Mouse (Mus musculus): ENCODE data around the gene Sorl1. TPM values are rescaled to one million over a fixed set of nuclear protein-coding genes. Genes with fewer than 3 reads are reported as not detected.
A peak's percentile ranks its signal among the peaks of the same experiment; 100 is the strongest.

The Sorl1 gene
- polyA plus RNA-seq, 1 experiment from 2014 or later: 7.1 TPM

DNA sequence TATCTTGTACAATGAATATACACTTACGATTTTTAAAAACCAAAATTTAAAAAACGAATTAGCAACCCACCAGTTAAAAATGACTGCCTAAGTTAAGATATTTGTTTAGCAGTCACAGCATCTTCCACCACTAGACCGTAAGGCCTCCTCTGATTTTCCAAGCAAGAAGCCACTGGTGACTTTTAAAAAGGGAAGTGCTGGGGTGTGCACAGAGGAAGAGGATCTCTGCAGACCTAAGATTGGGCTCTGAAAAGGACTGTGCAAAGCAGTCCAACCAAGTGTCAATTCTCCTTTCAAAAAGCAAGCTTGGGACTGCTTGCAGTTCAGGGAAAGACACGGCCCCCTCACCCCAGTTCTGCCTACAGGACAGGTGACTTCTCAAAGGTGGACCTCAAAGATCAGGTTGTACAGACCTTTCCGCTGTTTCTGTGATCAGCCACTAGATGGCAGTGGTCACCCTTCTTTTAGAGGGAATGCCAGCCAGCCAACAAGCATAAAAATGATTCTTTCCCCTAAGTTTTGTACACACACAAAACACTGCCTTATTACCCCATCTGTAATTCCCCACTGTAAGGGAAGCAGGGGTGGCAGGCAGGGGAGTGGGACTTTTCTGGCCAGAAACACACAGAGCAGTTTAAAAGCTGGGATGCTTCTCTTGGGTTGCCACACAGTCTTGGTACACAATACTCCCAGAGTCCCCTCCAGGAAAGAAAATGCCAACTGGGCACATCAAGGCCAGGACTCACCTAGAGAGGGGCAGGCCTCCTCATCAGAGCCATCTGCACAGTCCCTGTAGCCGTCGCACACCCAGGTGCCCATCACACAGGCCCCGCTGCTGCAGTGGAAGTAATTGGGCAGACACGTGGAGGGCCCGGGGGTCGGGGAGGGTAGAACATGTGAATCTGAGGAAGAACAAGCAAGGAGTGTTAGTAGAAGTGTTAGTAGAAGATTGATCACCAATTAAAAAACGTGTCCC is 124.3 kb downstream of the Sorl1 start:
- Histone ChIP-seq H3K36me3 (ENCODE audit: control insufficient read depth, insufficient read depth, low read length) (0 out of 2 replicates have a peak, but pooled peaks cover 3% of the 10 kb centered on the region), H3K27ac (replicated peaks) (no peak overlapping the region), H3K27me3 (ENCODE audit: control insufficient read depth, insufficient read depth, low read length) (no peaks in the 10 kb centered on the region), H3K9me3 (ENCODE audit: control insufficient read depth, low read length) (no peaks in the 10 kb centered on the region), H3K4me1 (replicated peaks; ENCODE audit: control insufficient read depth, insufficient read depth) (no peaks in the 10 kb centered on the region), H3K4me2 (replicated peaks; ENCODE audit: low read depth) (no peak overlapping the region), H3K9ac (ENCODE audit: low read length) (no peak overlapping the region), H3K4me3 (ENCODE audit: low read depth, low read length) (no peak overlapping the region)
- DNase-seq (ENCODE audit: low spot score): peak; percentile 52
- WGBS: 67% methylated on average over 12 of the region's 12 CpGs
- peak; percentile 93 for TF ChIP-seq CTCF (IDR thresholded peaks at IDR 0.05; ENCODE audit: low read depth)
- no peak for TF ChIP-seq EP300 (optimal IDR thresholded peaks at IDR 0.05)
- ATAC-seq (ENCODE audit: low FRiP score, low TSS enrichment): peak; percentile 34

GRCm38 (mm10) chr9:41995278-41995677 is 128.8 kb downstream of the Sorl1 start:
- no peak overlapping the region for H3K4me2 ChIP-seq (replicated peaks; ENCODE audit: low read depth)

DNA sequence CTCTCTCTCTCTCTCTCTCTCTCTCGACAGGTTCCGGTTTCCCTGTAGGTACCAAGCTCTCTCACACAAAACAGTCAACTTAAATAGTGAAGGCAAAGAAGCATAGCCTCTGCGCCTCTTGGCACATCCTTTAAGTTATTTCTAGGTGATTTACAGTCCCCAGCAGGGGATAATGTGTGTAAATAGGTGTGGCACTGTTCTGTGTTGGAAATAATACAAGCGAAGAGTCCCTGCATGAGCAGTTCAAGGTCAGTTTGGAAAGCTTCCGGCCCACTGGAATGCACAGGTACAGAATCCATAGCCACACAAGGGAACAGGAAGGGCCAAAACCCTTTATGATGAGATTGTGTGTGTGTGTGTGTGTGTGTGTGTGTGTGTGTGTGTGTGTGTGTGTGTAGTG is 130.3 kb downstream of the Sorl1 start:
- H3K4me2 ChIP-seq (replicated peaks; ENCODE audit: low read depth): no peak overlapping the region
- no peaks in the 10 kb centered on the region; the same call in 1 of the 2 replicates for H3K36me3 ChIP-seq (ENCODE audit: control insufficient read depth, insufficient read depth, low read length)
- H3K27me3 ChIP-seq (ENCODE audit: control insufficient read depth, insufficient read depth, low read length): no peaks in the 10 kb centered on the region
- H3K4me1 ChIP-seq (replicated peaks; ENCODE audit: control insufficient read depth, insufficient read depth): no peaks in the 10 kb centered on the region
- DNase-seq (ENCODE audit: low spot score) (no peak), ATAC-seq (ENCODE audit: low FRiP score, low TSS enrichment) (no peak)
- no peak overlapping the region for H3K4me3 ChIP-seq (ENCODE audit: low read depth, low read length)
- no peak overlapping the region for H3K27ac ChIP-seq (replicated peaks)
- H3K9me3 ChIP-seq (ENCODE audit: control insufficient read depth, low read length): no peaks in the 10 kb centered on the region
- TF ChIP-seq CTCF (IDR thresholded peaks at IDR 0.05; ENCODE audit: low read depth) (no peak), EP300 (optimal IDR thresholded peaks at IDR 0.05) (no peak)
- no peak overlapping the region for H3K9ac ChIP-seq (ENCODE audit: low read length)
- WGBS: 63% methylated on average over 5 of the region's 5 CpGs

More at GRCm38 (mm10) chr9:41995278-41995677, 128.8 kb downstream of the Sorl1 start:
- 91% methylated on average over 9 of the region's 9 CpGs for WGBS
- DNase-seq (ENCODE audit: low spot score) (no peak), ATAC-seq (ENCODE audit: low FRiP score, low TSS enrichment) (no peak)
- Histone ChIP-seq H3K4me3 (ENCODE audit: low read depth, low read length) (no peak overlapping the region), H3K4me1 (replicated peaks; ENCODE audit: control insufficient read depth, insufficient read depth) (no peaks in the 10 kb centered on the region), H3K36me3 (ENCODE audit: control insufficient read depth, insufficient read depth, low read length) (no peaks in the 10 kb centered on the region), H3K9ac (ENCODE audit: low read length) (no peak overlapping the region), H3K27me3 (ENCODE audit: control insufficient read depth, insufficient read depth, low read length) (no peaks in the 10 kb centered on the region), H3K9me3 (ENCODE audit: control insufficient read depth, low read length) (no peaks in the 10 kb centered on the region), H3K27ac (replicated peaks) (no peak overlapping the region)
- TF ChIP-seq CTCF (IDR thresholded peaks at IDR 0.05; ENCODE audit: low read depth): no peak
- no peak for TF ChIP-seq EP300 (optimal IDR thresholded peaks at IDR 0.05)

GRCm38 (mm10) chr9:41992841-41993240 is 131.3 kb downstream of the Sorl1 start:
- 84% methylated on average over 5 of the region's 5 CpGs for WGBS
- no peak for ATAC-seq (ENCODE audit: low FRiP score, low TSS enrichment)
- H3K4me2 ChIP-seq (replicated peaks; ENCODE audit: low read depth): no peak overlapping the region
- H3K36me3 ChIP-seq (ENCODE audit: control insufficient read depth, insufficient read depth, low read length): no peaks in the 10 kb centered on the region; the same call in 1 of the 2 replicates
- TF ChIP-seq CTCF (IDR thresholded peaks at IDR 0.05; ENCODE audit: low read depth) (no peak), EP300 (optimal IDR thresholded peaks at IDR 0.05) (no peak)
- H3K9ac ChIP-seq (ENCODE audit: low read length): no peak overlapping the region
- no peak overlapping the region for H3K27ac ChIP-seq (replicated peaks)
- no peaks in the 10 kb centered on the region for H3K4me1 ChIP-seq (replicated peaks; ENCODE audit: control insufficient read depth, insufficient read depth)
- H3K9me3 ChIP-seq (ENCODE audit: control insufficient read depth, low read length): no peaks in the 10 kb centered on the region
- no peaks in the 10 kb centered on the region for H3K27me3 ChIP-seq (ENCODE audit: control insufficient read depth, insufficient read depth, low read length)
- no peak for DNase-seq (ENCODE audit: low spot score)
- H3K4me3 ChIP-seq (ENCODE audit: low read depth, low read length): no peak overlapping the region

- H3K4me2 ChIP-seq (replicated peaks; ENCODE audit: low read depth): no peak overlapping the region
- TF ChIP-seq EP300 (optimal IDR thresholded peaks at IDR 0.05) (no peak), CTCF (IDR thresholded peaks at IDR 0.05; ENCODE audit: low read depth) (no peak)
- no peaks in the 10 kb centered on the region for H3K4me1 ChIP-seq (replicated peaks; ENCODE audit: control insufficient read depth, insufficient read depth)
- DNase-seq (ENCODE audit: low spot score) (no peak), ATAC-seq (ENCODE audit: low FRiP score, low TSS enrichment) (no peak)
- H3K27me3 ChIP-seq (ENCODE audit: control insufficient read depth, insufficient read depth, low read length): no peaks in the 10 kb centered on the region
- H3K4me3 ChIP-seq (ENCODE audit: low read depth, low read length): no peak overlapping the region
- no peak overlapping the region for H3K9ac ChIP-seq (ENCODE audit: low read length)
- 70% methylated on average over 5 of the region's 5 CpGs for WGBS
- H3K9me3 ChIP-seq (ENCODE audit: control insufficient read depth, low read length): no peaks in the 10 kb centered on the region
- no peak overlapping the region for H3K27ac ChIP-seq (replicated peaks)
- H3K36me3 ChIP-seq (ENCODE audit: control insufficient read depth, insufficient read depth, low read length): peaks cover 5% of the 10 kb centered on the region; the same call in 1 of the 2 replicates
These were observed 138.5 kb downstream of the Sorl1 start for GRCm38 (mm10) chr9:41985636-41986035.

GRCm38 (mm10) chr9:41985052-41985451 is 139.0 kb downstream of the Sorl1 start:
- 88% methylated on average over 9 of the region's 9 CpGs for WGBS
- ATAC-seq (ENCODE audit: low FRiP score, low TSS enrichment): no peak
- DNase-seq (ENCODE audit: low spot score): no peak
- no peaks in the 10 kb centered on the region for H3K4me1 ChIP-seq (replicated peaks; ENCODE audit: control insufficient read depth, insufficient read depth)
- H3K9ac ChIP-seq (ENCODE audit: low read length): no peak overlapping the region
- TF ChIP-seq EP300 (optimal IDR thresholded peaks at IDR 0.05): no peak
- TF ChIP-seq CTCF (IDR thresholded peaks at IDR 0.05; ENCODE audit: low read depth): no peak
- H3K27ac ChIP-seq (replicated peaks): no peak overlapping the region
- H3K9me3 ChIP-seq (ENCODE audit: control insufficient read depth, low read length): no peaks in the 10 kb centered on the region
- no peaks in the 10 kb centered on the region for H3K27me3 ChIP-seq (ENCODE audit: control insufficient read depth, insufficient read depth, low read length)
- H3K36me3 ChIP-seq (ENCODE audit: control insufficient read depth, insufficient read depth, low read length): peaks cover 5% of the 10 kb centered on the region; the same call in 1 of the 2 replicates
- no peak overlapping the region for H3K4me3 ChIP-seq (ENCODE audit: low read depth, low read length)
- no peak overlapping the region for H3K4me2 ChIP-seq (replicated peaks; ENCODE audit: low read depth)

Data from stomach, postnatal 0 days (tissue).